Mouse (Mus musculus) lung, postnatal 36 days (tissue): ENCODE measurements around the gene Aplnr.

Experiments used
- DNase-seq: peaks from one replicate; pipeline ENCODE4 v3.0.0; 2022; ENCODE audit warnings: mixed read lengths

The Aplnr gene

GRCm38 (mm10) chr2:85187582-85188151, 51.6 kb downstream of the Aplnr start:
- no peak for DNase-seq
